Mouse (Mus musculus): Measurements from ENCODE around the gene Tspyl4. TPM values are rescaled to one million over a fixed set of nuclear protein-coding genes. Genes with fewer than 3 reads are reported as not detected.

Tspyl4 gene
- total RNA-seq (2023) = 1 to 10 TPM; 1.6 to 1.7 TPM

DNA sequence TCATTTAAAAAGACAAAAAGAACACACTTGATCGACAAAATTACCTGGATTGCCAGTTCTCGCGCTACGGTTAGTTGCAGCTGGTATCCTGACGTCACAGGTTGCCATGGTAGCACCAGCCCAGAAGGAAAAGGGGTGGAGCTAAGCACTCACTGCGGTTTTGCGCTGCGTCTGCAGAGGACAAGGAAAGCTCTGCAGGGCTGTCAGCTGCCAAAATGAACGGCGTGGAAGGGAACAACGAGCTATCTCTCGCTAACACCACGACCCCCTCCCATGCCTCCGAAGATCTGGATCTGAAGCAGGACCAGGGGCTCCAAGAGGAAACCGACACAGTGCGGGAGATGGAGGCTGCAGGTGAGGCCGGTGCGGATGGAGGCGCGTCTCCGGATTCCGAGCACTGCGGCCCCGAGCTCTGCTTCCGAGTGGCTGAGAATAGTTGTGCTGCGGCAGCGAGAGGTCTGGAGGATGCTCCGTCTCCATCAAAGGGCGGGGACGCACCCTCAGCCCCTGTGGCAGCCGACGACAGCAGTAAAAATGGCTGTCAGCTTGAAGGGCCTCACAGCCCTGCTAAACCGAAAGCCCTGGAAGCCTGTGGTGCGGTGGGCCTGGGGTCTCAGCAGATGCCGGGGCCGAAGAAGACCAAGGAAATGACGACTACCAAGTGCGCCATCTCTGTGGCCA is at the start of gene Tspyl4:
Tspyl4 (plus strand) TSS at position 144 of the 681 bp plus-strand sequence.

DNA sequence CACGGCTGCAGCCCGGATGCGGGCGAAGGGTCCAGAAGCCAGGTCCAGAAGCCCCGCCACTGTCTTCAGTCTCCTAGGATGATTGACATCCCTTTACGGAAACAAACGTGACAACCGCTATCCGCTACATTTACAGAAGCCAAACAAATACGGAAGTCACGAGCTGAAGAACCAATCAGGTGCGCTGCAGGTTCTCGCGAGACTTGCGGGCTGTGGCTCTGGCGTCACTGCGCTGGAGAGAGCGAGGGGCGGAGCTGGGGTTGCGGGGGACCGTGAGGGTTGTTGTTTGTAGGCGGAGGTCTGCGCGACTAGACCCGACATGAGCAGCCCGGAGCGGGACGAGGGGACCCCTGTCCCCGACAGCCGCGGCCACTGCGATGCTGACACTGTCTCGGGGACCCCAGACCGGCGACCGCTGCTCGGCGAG is 15.3 kb upstream of the Tspyl4 start, which contains the start of gene Tspyl1:
Tspyl1 (plus strand) TSS at position 229 of the 427 bp plus-strand sequence.

Other genes with a start within 250 kb of the Tspyl4 start
- not detected for gene Calhm5, start 200.9 kb upstream of the Tspyl4 start, total RNA-seq (2023)
- 1 to 10 TPM; 3.3 to 5.2 TPM for gene Calhm6, start 169.5 kb upstream of the Tspyl4 start, total RNA-seq (2023)
- gene Dse, start 89.7 kb upstream of the Tspyl4 start, total RNA-seq (2023) = 10 to 100 TPM; 11.5 to 12.3 TPM
- 10 to 100 TPM; 69.1 to 71.3 TPM for gene Tspyl1, start 15.3 kb upstream of the Tspyl4 start, total RNA-seq (2023)
- not detected for gene Col10a1, start 92.5 kb downstream of the Tspyl4 start, total RNA-seq (2023)
- 10 to 100 TPM; 44.8 to 45.8 TPM for gene Nt5dc1, start 121.1 kb downstream of the Tspyl4 start, total RNA-seq (2023)
- gene Frk, start 186.0 kb downstream of the Tspyl4 start, total RNA-seq (2023) = not detected

Measured in neutrophil, adult 83 days (primary cell).